Mouse (Mus musculus) cerebellum, postnatal 14 days (tissue): ENCODE measurements around the gene Ptn.
A peak's percentile ranks its signal among the peaks of the same experiment; 100 is the strongest.

Source experiments
- DNase-seq, 2 experiments: peaks; one replicate each; pipeline ENCODE4 v3.0.0; 2021; ENCODE audit warnings: mixed read lengths in 2 of 2

Gene Ptn

GRCm38 (mm10) chr6:36815992-36816391 is 6.0 kb upstream of the Ptn start:
- DNase-seq, result no peak

GRCm38 (mm10) chr6:36812666-36813515 is 2.9 kb upstream of the Ptn start:
- DNase-seq, result no peak

GRCm38 (mm10) chr6:36810448-36810847 is 428 bp upstream of the Ptn start:
- peak; percentile 45 to 54 for DNase-seq

GRCm38 (mm10) chr6:36809311-36809726 is 701 bp downstream of the Ptn start:
- peak; percentile 87 to 89 for DNase-seq

GRCm38 (mm10) chr6:36808306-36809058 is 1.5 kb downstream of the Ptn start:
- DNase-seq, result no peak

GRCm38 (mm10) chr6:36806906-36807305 is 3.1 kb downstream of the Ptn start:
- no peak for DNase-seq

GRCm38 (mm10) chr6:36800309-36800946 is 9.6 kb downstream of the Ptn start:
- no peak for DNase-seq

- DNase-seq, result no peak
Observed at GRCm38 (mm10) chr6:36797066-36797655, 12.9 kb downstream of the Ptn start.

GRCm38 (mm10) chr6:36794535-36794934 is 15.5 kb downstream of the Ptn start:
- DNase-seq, result no peak

- DNase-seq, result peak; percentile 91 to 94
Observed at GRCm38 (mm10) chr6:36793775-36794174, 16.2 kb downstream of the Ptn start.

GRCm38 (mm10) chr6:36789261-36789660 is 20.8 kb downstream of the Ptn start:
- no peak for DNase-seq

GRCm38 (mm10) chr6:36788576-36789191 is 21.3 kb downstream of the Ptn start:
- no peak for DNase-seq

GRCm38 (mm10) chr6:36784682-36785208 is 25.3 kb downstream of the Ptn start:
- no peak for DNase-seq

GRCm38 (mm10) chr6:36782481-36782880 is 27.5 kb downstream of the Ptn start:
- no peak for DNase-seq

- peak; percentile 55 to 70 for DNase-seq
Observed at GRCm38 (mm10) chr6:36777567-36778337, 32.3 kb downstream of the Ptn start.

- no peak for DNase-seq
Observed at GRCm38 (mm10) chr6:36777039-36777438, 33.0 kb downstream of the Ptn start.

GRCm38 (mm10) chr6:36775647-36776360 is 34.2 kb downstream of the Ptn start:
- peak in 1 of 2 experiments; percentile 19 for DNase-seq

- DNase-seq, result no peak
Observed at GRCm38 (mm10) chr6:36772541-36772940, 37.5 kb downstream of the Ptn start.

- DNase-seq, result no peak
Observed at GRCm38 (mm10) chr6:36769012-36769411, 41.0 kb downstream of the Ptn start.

GRCm38 (mm10) chr6:36766941-36767340 is 43.1 kb downstream of the Ptn start:
- no peak for DNase-seq
